Mouse (Mus musculus) stomach, embryonic 16.5 days (tissue): ENCODE data around the gene G3bp1. TPM values are rescaled to one million over a fixed set of nuclear protein-coding genes. Genes with fewer than 3 reads are reported as not detected.

Experiments used
- ATAC-seq: fragments of 200-750 bp; cut with Nextera tagmentation; 2 replicates; pipeline ENCODE4 v1.8.0; 2017; ENCODE audit warnings: moderate number of reproducible peaks, moderate TSS enrichment; ENCODE audit not compliant: insufficient read depth, low FRiP score
- H3K27ac ChIP-seq: fragments of 300-500 bp; sonication (generic); 2 replicates; pipeline ENCODE4 v1.5.1; 2014; ENCODE audit warnings: low read length
- H3K27me3 ChIP-seq: fragments of 300-500 bp; sonication (generic); 2 replicates; pipeline ENCODE4 v1.6.1; 2014; ENCODE audit warnings: low read length, control low read depth, mixed read lengths; ENCODE audit not compliant: control insufficient read depth, insufficient read depth
- H3K36me3 ChIP-seq: fragments of 300-500 bp; sonication (generic); 2 replicates; pipeline ENCODE4 v1.6.1; 2014; ENCODE audit warnings: low read length; ENCODE audit not compliant: control insufficient read depth, insufficient read depth
- H3K4me1 ChIP-seq: fragments of 300-500 bp; sonication (generic); 2 replicates; pipeline ENCODE4 v1.6.1; 2014; ENCODE audit warnings: low read length, control low read depth, mixed read lengths; ENCODE audit not compliant: control insufficient read depth, insufficient read depth
- H3K4me2 ChIP-seq: fragments of 300-500 bp; sonication (generic); 2 replicates; pipeline ENCODE4 v1.6.1; 2014; ENCODE audit warnings: low read depth, low read length, mixed read lengths
- H3K4me3 ChIP-seq: fragments of 300-500 bp; sonication (generic); replicated peaks from 2 replicates; pipeline ENCODE4 v1.5.1; 2014; ENCODE audit warnings: mild to moderate bottlenecking, low read length
- H3K9ac ChIP-seq: fragments of 300-500 bp; sonication (generic); 2 replicates; pipeline ENCODE4 v1.6.1; 2014; ENCODE audit warnings: low read length
- H3K9me3 ChIP-seq: fragments of 300-500 bp; sonication (generic); replicated peaks from 2 replicates; pipeline ENCODE4 v1.6.1; 2016; ENCODE audit warnings: low read length, control low read depth; ENCODE audit not compliant: control insufficient read depth
- WGBS: fragments of 180-500 bp; shearing (Covaris S2); extraction: QIAGEN DNeasy Blood & Tissue Kit; methylation state at CpG from one replicate; pipeline ENCODE4 v1.1.7; 2014; 5-methylcytosine and 5-hydroxymethylcytosine counted together
- polyA plus RNA-seq: library from polyadenylated mRNA; unstranded; fragments of >200 nt; fragmentation: Nextera tagmentation; extraction: Ambion mirVana; gene quantifications from 2 replicates; pipeline ENCODE4 v1.2.1, GENCODE M21; 2015

Gene G3bp1
- polyA plus RNA-seq, 1 experiment from 2014 or later, result 142 TPM

GRCm38 (mm10) chr11:55505485-55505884, 36.0 kb downstream of the G3bp1 start:
- 0 out of 2 replicates have a peak, but pooled peaks cover 9% of the 10 kb centered on the region for H3K36me3 ChIP-seq
- H3K27me3 ChIP-seq, result no peaks in the 10 kb centered on the region
- H3K27ac ChIP-seq, result no peak overlapping the region
- H3K4me2 ChIP-seq, result no peak overlapping the region
- H3K9ac ChIP-seq, result no peak overlapping the region
- no peak for ATAC-seq
- H3K4me1 ChIP-seq, result 0 out of 2 replicates have a peak, but pooled peaks cover 3% of the 10 kb centered on the region
- 77% methylated on average over 3 of the region's 3 CpGs for WGBS
- no peaks in the 10 kb centered on the region for H3K9me3 ChIP-seq
- H3K4me3 ChIP-seq, result no peak overlapping the region

- Histone ChIP-seq H3K4me1 (no peaks in the 10 kb centered on the region), H3K27me3 (no peaks in the 10 kb centered on the region), H3K4me3 (no peak overlapping the region), H3K9me3 (no peaks in the 10 kb centered on the region), H3K27ac (no peak overlapping the region), H3K4me2 (no peak overlapping the region), H3K9ac (no peak overlapping the region), H3K36me3 (no peaks in the 10 kb centered on the region)
- ATAC-seq, result no peak
- 56% methylated on average over 5 of the region's 5 CpGs for WGBS
These were observed 41.9 kb downstream of the G3bp1 start for GRCm38 (mm10) chr11:55511374-55511773.

GRCm38 (mm10) chr11:55517666-55518065, 48.2 kb downstream of the G3bp1 start:
- H3K27ac ChIP-seq, result no peak overlapping the region
- 66% methylated on average over 5 of the region's 5 CpGs for WGBS
- no peak overlapping the region for H3K4me2 ChIP-seq
- ATAC-seq, result no peak
- no peak overlapping the region for H3K4me3 ChIP-seq
- no peaks in the 10 kb centered on the region for H3K9me3 ChIP-seq
- no peaks in the 10 kb centered on the region for H3K27me3 ChIP-seq
- H3K9ac ChIP-seq, result no peak overlapping the region
- no peaks in the 10 kb centered on the region for H3K36me3 ChIP-seq
- no peaks in the 10 kb centered on the region for H3K4me1 ChIP-seq

GRCm38 (mm10) chr11:55518806-55519674, 49.6 kb downstream of the G3bp1 start:
- Histone ChIP-seq H3K4me2 (no peak overlapping the region), H3K9me3 (no peaks in the 10 kb centered on the region), H3K9ac (no peak overlapping the region), H3K4me1 (no peaks in the 10 kb centered on the region), H3K27me3 (no peaks in the 10 kb centered on the region), H3K4me3 (no peak overlapping the region), H3K27ac (no peak overlapping the region), H3K36me3 (no peaks in the 10 kb centered on the region)
- ATAC-seq, result 0 out of 2 replicates have a peak, but pooled peaks have one; percentile 40
- WGBS, result 4% methylated on average over 9 of the region's 9 CpGs

GRCm38 (mm10) chr11:55530741-55531140, 61.3 kb downstream of the G3bp1 start:
- no peak for ATAC-seq
- no peak overlapping the region for H3K4me3 ChIP-seq
- 78% methylated on average over 7 of the region's 7 CpGs for WGBS
- no peak overlapping the region for H3K9ac ChIP-seq
- H3K4me2 ChIP-seq, result no peak overlapping the region
- no peaks in the 10 kb centered on the region for H3K9me3 ChIP-seq
- H3K27me3 ChIP-seq, result no peaks in the 10 kb centered on the region
- no peaks in the 10 kb centered on the region for H3K4me1 ChIP-seq
- no peaks in the 10 kb centered on the region for H3K36me3 ChIP-seq
- H3K27ac ChIP-seq, result no peak overlapping the region

GRCm38 (mm10) chr11:55533378-55533777, 63.9 kb downstream of the G3bp1 start:
- Histone ChIP-seq H3K27ac (no peak overlapping the region), H3K9ac (no peak overlapping the region), H3K4me3 (no peak overlapping the region), H3K36me3 (no peaks in the 10 kb centered on the region), H3K4me1 (no peaks in the 10 kb centered on the region), H3K27me3 (no peaks in the 10 kb centered on the region), H3K4me2 (no peak overlapping the region), H3K9me3 (no peaks in the 10 kb centered on the region)
- ATAC-seq, result no peak
- WGBS, result 59% methylated on average over 5 of the region's 5 CpGs

- Histone ChIP-seq H3K4me3 (no peak overlapping the region), H3K36me3 (no peaks in the 10 kb centered on the region), H3K9me3 (no peaks in the 10 kb centered on the region), H3K27me3 (no peaks in the 10 kb centered on the region), H3K4me1 (no peaks in the 10 kb centered on the region), H3K4me2 (no peak overlapping the region), H3K27ac (no peak overlapping the region), H3K9ac (no peak overlapping the region)
- 31% methylated on average over 2 of the region's 2 CpGs for WGBS
- ATAC-seq, result no peak
These were observed 65.3 kb downstream of the G3bp1 start for GRCm38 (mm10) chr11:55534766-55535165.

GRCm38 (mm10) chr11:55542128-55542527, 72.6 kb downstream of the G3bp1 start:
- WGBS, result 54% methylated on average over 7 of the region's 7 CpGs
- no peak overlapping the region for H3K27ac ChIP-seq
- no peak overlapping the region for H3K4me2 ChIP-seq
- no peaks in the 10 kb centered on the region for H3K36me3 ChIP-seq
- no peak overlapping the region for H3K9ac ChIP-seq
- H3K4me3 ChIP-seq, result no peak overlapping the region
- no peak for ATAC-seq
- H3K27me3 ChIP-seq, result no peaks in the 10 kb centered on the region
- H3K9me3 ChIP-seq, result no peaks in the 10 kb centered on the region
- H3K4me1 ChIP-seq, result no peaks in the 10 kb centered on the region

GRCm38 (mm10) chr11:55542671-55543070, 73.2 kb downstream of the G3bp1 start:
- no peak overlapping the region for H3K4me3 ChIP-seq
- no peak overlapping the region for H3K4me2 ChIP-seq
- no peak overlapping the region for H3K27ac ChIP-seq
- WGBS, result 58% methylated on average over 4 of the region's 4 CpGs
- H3K4me1 ChIP-seq, result no peaks in the 10 kb centered on the region
- no peaks in the 10 kb centered on the region for H3K27me3 ChIP-seq
- H3K9me3 ChIP-seq, result no peaks in the 10 kb centered on the region
- ATAC-seq, result no peak
- no peaks in the 10 kb centered on the region for H3K36me3 ChIP-seq
- H3K9ac ChIP-seq, result no peak overlapping the region
